Mouse (Mus musculus): ENCODE results near the gene Clec2i. TPM values are rescaled to one million over a fixed set of nuclear protein-coding genes. Genes with fewer than 3 reads are reported as not detected.

Clec2i gene
- total and polyA plus RNA-seq, 3 experiments: 38.5 to 104 (median 80.7) TPM

DNA sequence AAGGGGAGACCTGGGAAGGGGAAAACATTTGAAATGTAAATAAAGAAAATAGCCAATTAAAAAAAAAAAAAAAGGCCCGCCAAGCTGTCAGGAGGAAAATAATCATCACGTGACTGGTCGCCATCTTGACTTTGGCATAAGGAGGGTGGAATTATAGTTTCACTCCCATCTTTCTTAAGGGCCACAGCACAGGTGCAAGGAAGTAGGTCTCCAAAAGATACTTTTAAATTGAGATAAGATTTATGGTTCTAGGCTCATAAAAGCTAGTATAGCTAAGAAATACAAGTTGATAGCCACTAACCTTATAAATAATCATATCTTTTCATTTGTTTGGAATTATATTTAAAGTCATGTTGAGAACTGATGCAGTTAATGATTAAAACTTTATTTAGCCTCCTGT is 32.5 kb upstream of the Clec2i start:
- H3K27ac ChIP-seq (ENCODE audit: insufficient read depth, low read depth): no peak overlapping the region
- no peaks in the 10 kb centered on the region for H3K9me3 ChIP-seq (replicated peaks; ENCODE audit: low read length)
- H3K79me2 ChIP-seq (replicated peaks; ENCODE audit: control insufficient read depth, extremely low read depth, insufficient read depth, poor library complexity, severe bottlenecking): peaks cover 47% of the 10 kb centered on the region
- H3K4me1 ChIP-seq (ENCODE audit: control insufficient read depth in 1 of 2, insufficient read depth in 2 of 2): peaks cover 20 to 53% of the 10 kb centered on the region in 2 experiments
- peaks cover 14 to 43% of the 10 kb centered on the region in 2 experiments for H3K36me3 ChIP-seq (replicated peaks in 1 of 2; ENCODE audit: control insufficient read depth in 1 of 2, insufficient read depth in 1 of 2, low read length in 1 of 2)
- dilution Hi-C loops (cut with MboI; ENCODE audit: extremely low pct_ligation_motif_present, extremely low pct_unique_long_range_greater_than_20kb, low sequenced_read_pairs): no loop called here
- H3K4me3 ChIP-seq (replicated peaks in 1 of 3; ENCODE audit: low read depth in 2 of 3, low read length in 2 of 3, poor library complexity in 1 of 3): no peak overlapping the region
- H3K27me3 ChIP-seq (replicated peaks): no peaks in the 10 kb centered on the region
- no peak overlapping the region for H3K9ac ChIP-seq (ENCODE audit: insufficient read depth, low read depth)
- in situ Hi-C loops (cut with MboI; ENCODE audit: low pct_ligation_motif_present, low pct_unique_long_range_greater_than_20kb, low sequenced_read_pairs): no loop called here
- DNase-seq (ENCODE audit: extremely low read depth): no peak
- TF ChIP-seq USF2 (conservative IDR thresholded peaks at IDR 0.05; ENCODE audit: low read depth, low read length): no peak
- TF ChIP-seq RCOR1 (conservative IDR thresholded peaks at IDR 0.05; ENCODE audit: low read depth, low read length): no peak
- TF ChIP-seq EP300 (IDR thresholded peaks at IDR 0.05; ENCODE audit: low read length): no peak
- TF ChIP-seq IRF4 (IDR thresholded peaks at IDR 0.05; ENCODE audit: low read depth, low read length): no peak
- no peak for TF ChIP-seq POLR2AphosphoS2 (IDR thresholded peaks at IDR 0.05; ENCODE audit: low read depth, low read length)
- TF ChIP-seq NRF1 (IDR thresholded peaks at IDR 0.05; ENCODE audit: low read depth, low read length): no peak
- H3K4me2 ChIP-seq (ENCODE audit: insufficient read depth, low read depth, poor library complexity, severe bottlenecking): no peak overlapping the region

DNA sequence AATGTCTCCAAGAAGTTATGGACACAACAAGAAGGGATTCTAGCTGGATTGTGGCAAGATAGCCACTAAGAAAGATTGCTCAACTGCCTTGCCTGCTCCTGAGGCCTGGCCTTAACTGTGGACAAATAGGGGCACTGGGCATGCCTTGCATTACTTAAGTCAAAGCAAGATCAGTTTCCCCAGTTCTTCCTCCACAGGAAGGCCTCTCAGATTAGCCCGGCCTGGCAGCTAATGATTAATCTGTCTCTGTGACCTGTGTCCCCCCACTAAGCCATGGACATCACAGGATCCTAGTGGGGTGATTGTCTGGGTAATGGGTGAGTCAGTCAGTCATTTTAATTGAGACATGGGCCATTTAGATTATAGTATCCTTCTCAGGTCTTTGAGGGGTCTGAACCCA is 31.9 kb upstream of the Clec2i start:
- peaks cover 14 to 41% of the 10 kb centered on the region in 2 experiments for H3K36me3 ChIP-seq (replicated peaks in 1 of 2; ENCODE audit: control insufficient read depth in 1 of 2, insufficient read depth in 1 of 2, low read length in 1 of 2)
- H3K9me3 ChIP-seq (replicated peaks; ENCODE audit: low read length): no peaks in the 10 kb centered on the region
- H3K27ac ChIP-seq (ENCODE audit: insufficient read depth, low read depth): peak overlapping the region; percentile 21; the same call in 1 of the 2 replicates
- no peak for DNase-seq (ENCODE audit: extremely low read depth)
- no peaks in the 10 kb centered on the region for H3K27me3 ChIP-seq (replicated peaks)
- H3K4me2 ChIP-seq (ENCODE audit: insufficient read depth, low read depth, poor library complexity, severe bottlenecking): no peak overlapping the region
- H3K9ac ChIP-seq (ENCODE audit: insufficient read depth, low read depth): no peak overlapping the region
- TF ChIP-seq MAZ (IDR thresholded peaks at IDR 0.05; ENCODE audit: low read depth, low read length) (no peak), GABPA (IDR thresholded peaks at IDR 0.05; ENCODE audit: insufficient replicate concordance, low read depth, low read length) (no peak), POLR2AphosphoS2 (IDR thresholded peaks at IDR 0.05; ENCODE audit: low read depth, low read length) (no peak), CHD2 (IDR thresholded peaks at IDR 0.05; ENCODE audit: low read length) (no peak), MEF2A (IDR thresholded peaks at IDR 0.05; ENCODE audit: borderline replicate concordance, low read depth, low read length) (no peak)
- in situ Hi-C loops (cut with MboI; ENCODE audit: low pct_ligation_motif_present, low pct_unique_long_range_greater_than_20kb, low sequenced_read_pairs) (no loop called here), dilution Hi-C loops (cut with MboI; ENCODE audit: extremely low pct_ligation_motif_present, extremely low pct_unique_long_range_greater_than_20kb, low sequenced_read_pairs) (no loop called here)
- H3K79me2 ChIP-seq (replicated peaks; ENCODE audit: control insufficient read depth, extremely low read depth, insufficient read depth, poor library complexity, severe bottlenecking): peaks cover 47% of the 10 kb centered on the region
- H3K4me3 ChIP-seq (replicated peaks in 1 of 3; ENCODE audit: low read depth in 2 of 3, low read length in 2 of 3, poor library complexity in 1 of 3): no peak overlapping the region
- peaks cover 20 to 49% of the 10 kb centered on the region in 2 experiments for H3K4me1 ChIP-seq (ENCODE audit: control insufficient read depth in 1 of 2, insufficient read depth in 2 of 2)

DNA sequence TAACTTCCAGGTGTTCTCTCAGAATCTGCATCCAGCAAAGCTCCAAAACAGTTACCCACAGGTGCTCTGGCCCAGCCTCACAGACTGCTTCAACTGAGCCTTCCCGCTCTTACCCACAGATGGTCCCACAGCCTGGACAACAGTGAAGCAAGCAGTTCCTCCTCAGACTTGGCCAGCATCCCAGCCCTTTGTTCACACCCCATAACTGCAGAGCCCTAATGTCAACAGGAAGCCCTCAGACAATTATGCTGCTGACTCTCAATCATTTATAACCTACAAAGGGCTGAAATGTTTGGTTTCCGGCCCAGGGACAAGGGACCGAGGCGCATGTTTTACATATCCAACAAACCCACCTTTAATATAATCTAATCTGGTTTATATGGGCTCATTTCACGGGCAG is 31.1 kb upstream of the Clec2i start:
- Histone ChIP-seq H3K9me3 (replicated peaks; ENCODE audit: low read length) (no peaks in the 10 kb centered on the region), H3K4me1 (ENCODE audit: control insufficient read depth in 1 of 2, insufficient read depth in 2 of 2) (peaks cover 20 to 43% of the 10 kb centered on the region in 2 experiments), H3K27me3 (replicated peaks) (no peaks in the 10 kb centered on the region), H3K4me2 (ENCODE audit: insufficient read depth, low read depth, poor library complexity, severe bottlenecking) (no peak overlapping the region), H3K27ac (ENCODE audit: insufficient read depth, low read depth) (no peak overlapping the region), H3K36me3 (replicated peaks in 1 of 2; ENCODE audit: control insufficient read depth in 1 of 2, insufficient read depth in 1 of 2, low read length in 1 of 2) (peaks cover 14 to 36% of the 10 kb centered on the region in 2 experiments), H3K4me3 (replicated peaks in 1 of 3; ENCODE audit: low read depth in 2 of 3, low read length in 2 of 3, poor library complexity in 1 of 3) (no peak overlapping the region), H3K9ac (ENCODE audit: insufficient read depth, low read depth) (no peak overlapping the region), H3K79me2 (replicated peaks; ENCODE audit: control insufficient read depth, extremely low read depth, insufficient read depth, poor library complexity, severe bottlenecking) (peaks cover 44% of the 10 kb centered on the region)
- dilution Hi-C loops (cut with MboI; ENCODE audit: extremely low pct_ligation_motif_present, extremely low pct_unique_long_range_greater_than_20kb, low sequenced_read_pairs) (no loop called here), in situ Hi-C loops (cut with MboI; ENCODE audit: low pct_ligation_motif_present, low pct_unique_long_range_greater_than_20kb, low sequenced_read_pairs) (no loop called here)
- no peak for DNase-seq (ENCODE audit: extremely low read depth)
- TF ChIP-seq ETS1 (conservative IDR thresholded peaks at IDR 0.05; ENCODE audit: low read depth, low read length): no peak
- TF ChIP-seq SIN3A (IDR thresholded peaks at IDR 0.05; ENCODE audit: low read length): no peak
- TF ChIP-seq USF2 (conservative IDR thresholded peaks at IDR 0.05; ENCODE audit: low read depth, low read length): no peak
- TF ChIP-seq MAFK (IDR thresholded peaks at IDR 0.05; ENCODE audit: insufficient replicate concordance, low read length): no peak
- no peak for TF ChIP-seq SMC3 (IDR thresholded peaks at IDR 0.05; ENCODE audit: low read depth, low read length)
- no peak for TF ChIP-seq MEF2A (IDR thresholded peaks at IDR 0.05; ENCODE audit: borderline replicate concordance, low read depth, low read length)
- TF ChIP-seq CTCF (conservative IDR thresholded peaks at IDR 0.05 in 1 of 2, IDR thresholded peaks at IDR 0.05 in 1 of 2; ENCODE audit: low read depth in 2 of 2, low read length in 2 of 2): no peak

All from CH12.LX (cell line).